Mouse (Mus musculus) layer of hippocampus, adult 11-12 months (tissue): ENCODE results near the gene Klhl3.
A peak's percentile ranks its signal among the peaks of the same experiment; 100 is the strongest.

ENCODE experiments used
- DNase-seq: peaks from one replicate; pipeline ENCODE4 v3.0.0; 2022; ENCODE audit warnings: low spot score

The Klhl3 gene

DNA sequence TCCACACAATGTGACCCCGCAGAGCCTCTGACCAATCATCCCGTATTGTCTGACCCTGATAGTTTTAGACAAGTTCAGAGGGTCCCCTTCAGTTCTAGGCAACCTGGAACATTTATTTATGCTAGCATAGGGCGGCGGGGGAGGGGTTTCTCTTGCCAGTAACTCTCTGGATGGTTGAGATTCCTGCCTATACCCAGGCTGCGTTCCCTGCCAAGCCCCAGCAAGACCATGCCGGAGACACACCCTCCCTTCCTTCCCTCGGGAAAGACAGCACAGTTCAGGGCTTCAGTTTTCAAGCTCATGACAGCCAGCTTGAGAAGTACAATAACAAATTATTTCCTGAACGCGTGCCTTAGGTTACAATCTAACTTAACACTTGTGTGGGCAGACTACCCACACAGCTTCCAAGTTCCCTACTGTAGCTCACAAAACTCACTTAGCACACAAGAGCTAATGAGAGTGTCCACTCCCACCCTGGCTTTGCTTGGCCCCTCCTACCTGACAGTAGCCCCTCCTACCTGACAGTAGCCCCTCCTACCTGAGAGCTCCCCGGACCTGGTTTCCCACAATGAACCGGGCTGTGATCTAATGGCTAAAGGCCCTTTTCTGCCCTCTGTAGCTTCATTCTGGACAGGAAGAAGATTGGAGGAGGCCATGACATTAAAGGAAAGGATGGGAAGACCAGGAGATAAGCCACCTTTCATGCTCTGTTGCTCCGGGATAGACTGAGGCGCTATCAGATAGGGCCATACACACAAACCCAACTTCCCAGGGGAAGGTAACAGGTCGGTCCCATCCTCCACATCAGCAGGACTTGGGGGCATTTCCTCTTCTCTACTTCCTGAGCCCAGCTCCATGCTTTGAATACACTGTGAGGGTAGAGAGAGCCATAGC lies 46.6 kb downstream of the Klhl3 start:
- DNase-seq = no peak

DNA sequence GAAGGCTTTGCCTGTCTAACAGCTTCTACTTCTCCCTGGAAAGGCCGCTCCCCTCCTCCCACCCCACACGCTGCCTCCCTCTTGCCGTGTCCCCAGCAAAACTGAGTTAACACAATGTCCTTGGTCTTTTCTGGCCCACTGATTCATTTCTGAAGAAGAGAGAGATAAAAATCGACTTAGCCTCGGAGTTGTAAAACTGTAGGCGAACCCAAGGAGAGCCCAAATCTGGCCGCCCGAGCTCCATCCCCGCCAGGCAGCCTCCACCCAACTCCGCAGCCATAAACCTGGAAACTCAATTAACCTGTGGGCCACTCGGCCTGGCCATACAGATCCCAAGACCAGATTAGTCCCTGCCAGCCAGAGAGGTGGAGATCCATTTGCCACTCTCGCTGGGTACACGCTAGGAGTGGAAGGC lies 47.3 kb downstream of the Klhl3 start:
- DNase-seq = no peak

DNA sequence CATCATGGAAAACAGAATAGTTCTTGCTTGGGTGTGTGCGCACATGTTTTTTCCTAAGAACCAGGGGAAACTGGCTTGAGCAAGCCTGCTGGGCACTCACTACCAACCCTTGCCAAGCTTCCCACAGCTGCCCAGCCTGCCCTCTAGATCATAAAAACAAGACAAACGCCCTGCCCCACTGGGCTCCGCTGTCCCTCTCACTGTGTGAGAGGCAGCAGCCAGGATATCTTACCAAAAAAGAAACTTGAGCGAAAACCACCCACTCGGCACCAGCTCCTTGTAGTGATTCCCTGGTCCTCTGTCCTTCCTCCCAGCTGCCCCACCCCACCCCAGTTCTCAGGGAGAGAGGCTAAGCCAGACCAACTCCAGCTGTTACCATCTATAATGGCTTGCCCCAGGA lies 48.1 kb downstream of the Klhl3 start:
- DNase-seq = no peak

DNA sequence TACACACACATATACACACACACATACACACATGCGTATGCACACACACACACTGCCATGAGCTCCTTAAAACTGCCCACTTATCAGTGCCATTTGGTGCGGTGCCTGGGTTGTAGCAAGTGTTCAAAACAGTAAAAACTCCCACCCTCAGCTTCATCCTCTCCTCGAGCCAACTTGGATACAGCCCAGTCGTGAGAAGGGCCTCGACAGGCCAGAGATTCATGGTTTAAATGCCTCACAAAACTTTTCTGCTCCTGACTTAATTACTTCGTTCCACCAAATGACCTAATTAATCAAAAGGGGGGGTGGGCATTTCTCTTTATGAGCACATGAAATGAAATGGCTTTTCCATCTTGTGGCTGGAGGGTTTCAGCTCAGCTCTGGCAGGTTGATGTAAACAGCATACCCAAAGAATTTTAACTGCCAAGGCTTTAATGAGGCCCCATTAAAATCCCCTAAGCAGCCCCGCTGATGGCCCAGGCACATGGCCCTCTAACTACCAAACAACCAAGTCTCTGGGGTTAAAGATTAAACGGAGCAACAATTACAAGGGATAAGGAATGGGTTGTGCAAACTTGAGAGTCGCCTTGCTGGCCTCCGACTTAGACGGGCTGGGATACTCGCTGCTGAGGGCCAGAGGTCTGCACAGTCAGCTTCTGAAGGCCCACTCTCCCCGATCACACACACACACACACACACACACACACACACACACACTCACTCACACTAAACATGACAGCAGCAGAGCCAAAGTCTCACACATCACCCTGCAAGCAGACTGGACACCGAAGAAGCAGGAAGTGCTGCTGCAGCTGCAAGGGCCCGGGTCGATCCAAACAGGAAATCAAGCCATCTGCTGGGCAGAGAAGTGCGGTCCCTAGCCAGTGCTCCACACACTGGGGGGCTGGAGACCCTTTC lies 55.2 kb downstream of the Klhl3 start:
- DNase-seq = no peak

DNA sequence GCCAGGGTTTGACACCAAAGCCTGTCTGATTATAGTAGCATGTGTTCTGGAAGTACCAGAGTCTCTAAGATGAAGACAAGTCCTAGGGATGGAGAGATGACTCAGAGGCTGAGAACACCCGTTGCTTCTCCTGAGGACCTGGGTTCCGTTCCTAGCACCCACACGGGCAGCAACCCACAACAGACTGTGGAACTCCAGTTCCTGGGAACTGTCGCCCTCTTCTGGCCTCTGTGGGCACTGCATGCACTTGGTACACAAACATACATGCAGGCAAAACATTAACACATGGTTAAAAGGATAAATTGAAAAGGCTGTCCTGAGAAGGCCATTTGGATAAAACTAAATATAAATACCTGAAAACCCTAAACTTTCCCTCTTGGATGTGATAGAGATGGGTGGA lies 56.8 kb downstream of the Klhl3 start:
- no peak for DNase-seq

DNA sequence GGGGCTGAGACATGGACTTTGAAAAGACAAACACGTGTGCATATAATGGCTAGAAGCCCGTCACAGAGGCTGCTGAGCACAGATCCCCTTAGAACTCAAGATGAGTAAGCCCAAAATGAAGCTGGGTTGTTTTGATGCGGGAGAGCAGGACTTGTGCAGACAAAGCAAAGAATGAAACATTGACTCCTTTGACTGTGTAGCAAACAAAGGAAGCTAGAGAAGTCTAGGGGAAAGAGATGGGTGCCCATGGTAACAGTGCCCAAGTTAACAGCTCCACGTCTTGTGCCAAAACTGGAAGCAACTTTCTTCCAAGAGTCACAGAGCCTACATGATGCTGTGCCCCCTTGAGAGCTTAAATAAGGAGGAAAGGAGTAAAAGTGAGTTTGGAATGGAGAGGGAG lies 59.8 kb downstream of the Klhl3 start:
- DNase-seq = no peak

DNA sequence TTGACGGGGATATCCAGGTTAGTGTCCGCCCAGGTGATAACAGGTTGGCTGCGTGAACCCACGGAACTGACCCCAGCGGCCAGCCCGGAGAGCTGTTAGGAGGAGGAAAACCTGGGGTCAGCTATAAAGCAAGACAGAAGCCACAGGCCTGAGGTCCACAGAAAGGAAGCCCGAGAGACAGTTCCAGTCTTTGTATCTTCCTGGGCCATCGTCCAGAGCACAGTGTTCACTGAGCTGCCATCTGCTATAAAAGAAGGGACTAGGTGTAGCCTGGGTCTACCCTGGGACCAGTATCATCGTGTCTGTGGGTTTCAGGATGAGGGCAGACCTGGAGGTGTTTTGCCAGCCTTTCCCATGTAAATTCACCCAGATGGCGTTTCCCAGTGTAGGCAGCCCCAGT lies 61.7 kb downstream of the Klhl3 start:
- no peak for DNase-seq

DNA sequence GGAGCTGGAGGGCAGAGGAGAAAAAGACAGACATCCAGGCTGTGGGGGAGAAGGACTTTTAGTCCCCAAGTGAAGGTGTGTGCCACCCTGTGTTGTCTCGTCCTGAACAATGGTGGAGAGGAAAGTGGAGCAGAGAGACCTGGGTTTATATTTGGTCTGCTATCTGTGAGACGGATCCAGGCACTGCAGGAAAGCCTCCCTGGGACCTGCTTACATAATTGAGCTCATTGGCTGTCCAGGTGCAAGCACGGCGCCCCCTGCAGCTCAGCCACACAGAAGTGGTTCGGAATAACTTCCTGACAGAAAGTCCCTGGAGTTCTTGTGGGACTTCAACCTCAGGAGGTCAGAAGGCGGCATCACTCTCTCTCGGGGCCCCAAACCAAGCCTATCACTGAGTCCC lies 62.1 kb downstream of the Klhl3 start:
- no peak for DNase-seq

DNA sequence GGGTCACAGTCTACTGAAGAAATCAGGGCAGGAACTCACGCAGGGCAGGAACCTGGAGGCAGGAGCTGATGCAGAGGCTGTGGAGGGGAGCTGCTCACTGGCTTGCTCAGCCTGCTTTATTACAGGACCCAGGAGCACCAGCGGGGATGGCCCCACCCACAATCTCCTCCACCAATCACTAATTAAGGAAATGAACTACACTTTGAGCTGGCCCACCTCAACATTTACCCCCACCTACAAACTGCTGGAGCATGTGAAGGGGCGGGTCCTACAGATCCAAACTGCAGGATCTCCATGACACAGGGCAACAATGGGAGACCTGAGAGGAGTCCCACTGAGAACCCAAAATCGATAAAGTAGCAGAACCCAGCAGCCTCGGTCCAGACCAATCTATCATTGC lies 64.3 kb downstream of the Klhl3 start:
- no peak for DNase-seq

DNA sequence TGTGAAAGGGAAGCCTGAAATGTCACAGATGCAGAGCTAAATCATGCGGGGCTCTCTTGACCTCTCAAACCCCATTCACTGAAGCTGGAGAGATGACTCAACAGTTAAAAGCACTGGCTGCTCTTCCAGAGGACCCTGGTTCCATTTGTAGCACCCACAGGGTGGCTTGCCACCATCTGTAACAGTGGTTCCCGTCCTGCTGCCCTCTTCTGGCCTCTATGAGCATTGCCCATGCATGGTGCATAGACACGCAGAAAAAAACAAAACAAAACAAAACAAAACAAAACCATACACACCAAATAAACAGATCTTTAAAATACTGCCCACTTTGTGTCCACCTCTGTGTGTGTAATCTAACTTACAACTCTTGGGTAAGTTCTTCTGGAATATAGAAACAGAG lies 65.3 kb downstream of the Klhl3 start:
- DNase-seq = no peak

DNA sequence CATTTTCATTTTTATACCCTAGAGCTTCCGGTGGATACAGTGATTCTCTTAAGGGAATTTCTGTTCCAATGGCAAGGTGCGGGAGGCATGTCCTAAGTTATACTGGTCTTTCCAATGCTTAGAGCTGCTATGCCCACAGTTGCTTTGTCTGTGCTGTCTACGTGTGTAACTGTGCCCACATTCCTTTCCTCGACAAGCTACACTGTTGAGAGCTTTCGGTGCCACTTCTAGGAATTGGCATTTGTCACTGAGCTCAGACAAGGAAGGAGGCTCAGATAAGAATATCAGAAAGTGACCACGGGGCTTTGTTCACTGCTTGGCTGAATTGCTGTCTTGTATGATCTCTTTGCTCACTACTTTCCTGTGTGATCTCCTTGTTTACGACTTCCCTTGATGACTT lies 67.2 kb downstream of the Klhl3 start:
- DNase-seq = no peak

DNA sequence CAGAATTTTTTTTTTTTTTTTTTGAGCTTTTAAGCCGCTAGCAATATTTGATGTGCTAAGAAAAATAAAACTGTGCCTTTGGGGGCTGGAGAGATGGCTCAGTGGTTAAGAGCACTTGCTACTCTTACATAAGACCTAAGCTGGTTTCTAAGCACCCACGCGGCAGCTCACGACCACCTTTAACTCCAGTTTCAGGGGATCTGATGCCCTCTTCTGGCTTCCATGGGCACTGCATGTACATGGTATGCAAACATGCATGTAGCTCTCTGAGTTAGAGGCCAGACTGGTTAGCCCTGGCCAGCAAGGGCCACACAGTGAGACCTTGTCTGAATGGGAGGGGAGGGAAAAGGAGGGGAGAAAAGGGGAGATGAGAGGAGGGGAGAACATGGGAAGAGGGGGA lies 68.1 kb downstream of the Klhl3 start:
- DNase-seq = peak; percentile 29

DNA sequence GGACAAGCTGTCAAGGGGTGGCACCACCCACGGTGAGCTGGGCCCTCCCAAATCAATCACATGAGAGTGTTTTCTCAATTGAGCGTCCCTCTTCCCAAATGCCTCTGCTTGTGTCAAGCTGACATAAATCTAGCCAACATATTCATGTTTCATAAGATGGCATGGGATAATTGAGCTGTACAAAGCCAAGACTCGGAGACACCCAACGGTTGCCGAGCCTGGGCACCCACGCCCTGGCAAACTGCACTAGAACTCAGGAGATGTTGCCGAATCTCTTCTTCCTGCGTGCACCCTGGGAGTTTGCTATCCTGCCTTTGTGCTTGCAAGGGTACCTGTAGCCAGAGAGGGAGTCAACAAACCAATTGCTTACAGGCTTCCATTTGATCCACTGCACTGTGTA lies 70.1 kb downstream of the Klhl3 start:
- peak; percentile 32 for DNase-seq

DNA sequence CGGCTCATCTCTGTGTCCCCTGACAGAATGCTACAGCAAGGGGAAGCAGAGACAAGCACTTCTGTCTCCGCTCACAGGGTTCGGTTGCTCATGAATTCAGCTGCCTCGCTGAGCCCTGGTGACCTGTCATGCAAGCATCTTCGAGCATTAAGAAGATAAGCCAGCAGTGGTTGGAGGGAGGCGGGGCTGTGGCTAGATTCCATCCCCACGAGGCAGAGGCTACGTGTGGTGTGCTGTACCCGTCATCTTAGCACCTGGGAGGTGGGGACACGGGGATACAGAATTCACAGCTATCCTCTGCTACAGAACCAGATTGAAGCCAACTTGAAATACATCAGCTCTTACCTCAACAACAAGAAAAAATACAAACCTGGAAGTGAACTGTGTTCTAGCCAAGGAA lies 73.3 kb downstream of the Klhl3 start:
- no peak for DNase-seq

DNA sequence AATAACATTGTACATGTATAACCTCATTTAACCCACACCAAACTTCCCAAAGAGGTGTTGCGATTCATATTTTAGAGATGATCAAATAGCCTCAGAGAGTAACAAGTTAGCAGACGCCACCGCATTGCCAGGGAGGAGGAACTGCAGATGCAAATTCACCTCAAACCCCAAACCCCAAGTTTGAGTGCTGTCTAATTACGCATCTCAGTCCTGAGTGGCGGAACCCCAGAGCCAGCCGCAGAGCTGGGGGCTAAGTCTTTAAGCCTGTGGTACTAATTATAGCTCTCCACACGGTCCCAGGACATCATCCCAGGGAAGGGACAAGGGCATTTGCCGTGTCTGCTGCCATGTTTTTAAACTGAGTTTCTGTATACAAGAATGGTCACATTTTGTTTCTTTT lies 75.9 kb downstream of the Klhl3 start:
- no peak for DNase-seq

DNA sequence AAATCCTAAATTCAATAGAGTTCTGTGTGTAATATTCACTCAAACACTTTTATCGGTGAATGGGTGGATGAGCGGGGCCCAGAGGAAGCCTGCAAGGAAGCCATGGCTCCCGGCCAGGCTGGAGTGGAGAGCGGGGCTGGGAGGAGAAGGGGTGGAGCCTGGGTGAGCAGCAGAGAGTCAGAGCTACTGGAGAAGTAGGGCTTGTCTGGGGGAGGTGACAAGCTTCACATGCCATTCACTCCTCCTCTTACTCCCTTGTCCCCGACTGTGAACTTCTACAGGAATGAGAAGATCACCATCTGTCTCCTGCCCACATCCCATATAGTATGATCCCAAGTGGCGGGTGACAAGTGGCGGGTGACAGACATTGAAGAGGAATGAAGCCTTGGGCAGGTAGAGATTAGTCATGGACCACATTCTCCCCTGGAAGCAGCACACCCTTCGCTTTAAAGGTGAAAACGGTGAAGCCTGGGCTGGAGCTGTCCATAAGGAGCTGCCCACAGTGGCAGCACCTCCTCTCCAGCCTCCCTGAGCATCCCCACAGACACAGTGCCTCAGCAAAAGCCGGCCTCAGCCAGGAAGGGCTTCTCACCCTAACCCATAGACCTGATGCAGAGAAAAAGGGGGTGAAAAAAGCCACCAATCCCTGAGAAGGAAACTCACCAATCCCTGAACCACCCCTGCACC lies 77.8 kb downstream of the Klhl3 start:
- peak; percentile 50 for DNase-seq

DNA sequence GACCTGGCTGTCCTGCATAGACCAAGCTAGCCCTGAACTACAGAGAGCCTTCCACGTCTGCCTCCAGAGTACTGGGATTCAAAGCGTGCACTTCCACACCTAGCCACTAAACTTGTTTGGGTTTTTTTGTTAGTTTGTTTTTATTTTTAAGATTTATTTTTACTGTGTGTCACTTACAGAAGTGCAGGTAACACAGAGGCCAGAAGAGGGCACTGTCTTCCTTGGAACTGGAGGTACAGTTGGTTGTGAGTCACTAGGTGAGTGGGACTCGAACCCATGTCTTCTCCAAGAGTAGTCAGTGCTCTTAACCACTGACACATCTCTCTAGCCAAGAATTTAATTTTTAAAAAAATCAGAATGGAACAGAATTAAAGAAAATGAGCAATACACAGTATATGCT lies 78.4 kb downstream of the Klhl3 start:
- DNase-seq = no peak

DNA sequence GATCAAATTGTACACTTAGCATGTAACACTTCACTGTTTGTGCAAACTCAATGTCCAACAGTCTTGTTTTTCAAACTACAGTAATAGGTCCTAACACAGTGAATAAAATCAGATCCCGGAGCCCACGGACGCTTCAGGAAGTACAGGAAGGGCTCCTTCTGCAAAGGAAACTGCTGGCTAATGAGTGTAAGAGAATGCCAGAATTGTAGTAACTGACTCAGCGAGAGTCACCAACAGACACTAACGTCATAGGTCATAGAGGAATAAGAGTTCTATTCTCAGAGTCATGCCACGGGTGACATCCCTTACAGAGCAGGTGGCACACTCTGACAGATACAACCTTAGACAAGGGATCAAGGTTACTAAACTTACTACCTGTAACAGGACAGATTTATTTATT lies 78.9 kb downstream of the Klhl3 start:
- DNase-seq = no peak

DNA sequence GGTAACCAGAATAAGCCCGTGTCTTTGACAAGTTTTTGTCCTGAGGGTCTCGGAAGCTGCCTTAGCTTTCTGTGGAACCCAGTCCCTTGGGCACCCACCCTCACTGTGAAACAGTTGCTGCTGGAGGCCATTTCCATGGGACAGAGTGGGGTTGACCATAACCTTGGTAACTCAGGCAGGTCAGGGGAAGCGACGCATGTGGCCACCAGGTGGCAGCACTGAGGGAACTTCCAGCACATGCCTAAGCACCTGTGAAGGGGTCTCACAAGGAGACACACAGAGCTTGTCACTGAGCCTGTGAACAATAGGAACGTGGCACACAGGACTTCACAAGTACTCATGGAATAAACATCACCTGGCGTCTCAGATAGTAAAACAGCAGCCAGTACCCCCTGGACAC lies 81.6 kb downstream of the Klhl3 start:
- peak; percentile 59 for DNase-seq

DNA sequence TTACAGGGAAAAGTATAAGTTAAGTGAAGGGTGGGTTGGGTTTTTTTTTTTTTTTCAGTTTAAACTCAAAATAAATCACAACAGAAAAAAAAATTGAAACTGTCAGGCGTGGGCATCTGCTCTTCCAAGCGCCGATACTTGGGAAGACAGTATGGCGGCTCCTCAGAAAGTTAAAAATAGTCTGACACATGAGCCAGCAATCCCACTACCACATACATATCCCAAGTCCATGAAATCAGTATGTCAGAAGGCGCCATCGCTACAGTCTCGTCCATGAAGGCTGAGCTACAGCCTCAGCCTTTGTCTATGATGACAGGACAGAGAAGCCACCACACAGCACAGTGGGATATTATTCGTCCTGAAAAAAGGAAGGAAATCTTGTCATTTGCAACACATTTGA lies 86.3 kb downstream of the Klhl3 start:
- no peak for DNase-seq

DNA sequence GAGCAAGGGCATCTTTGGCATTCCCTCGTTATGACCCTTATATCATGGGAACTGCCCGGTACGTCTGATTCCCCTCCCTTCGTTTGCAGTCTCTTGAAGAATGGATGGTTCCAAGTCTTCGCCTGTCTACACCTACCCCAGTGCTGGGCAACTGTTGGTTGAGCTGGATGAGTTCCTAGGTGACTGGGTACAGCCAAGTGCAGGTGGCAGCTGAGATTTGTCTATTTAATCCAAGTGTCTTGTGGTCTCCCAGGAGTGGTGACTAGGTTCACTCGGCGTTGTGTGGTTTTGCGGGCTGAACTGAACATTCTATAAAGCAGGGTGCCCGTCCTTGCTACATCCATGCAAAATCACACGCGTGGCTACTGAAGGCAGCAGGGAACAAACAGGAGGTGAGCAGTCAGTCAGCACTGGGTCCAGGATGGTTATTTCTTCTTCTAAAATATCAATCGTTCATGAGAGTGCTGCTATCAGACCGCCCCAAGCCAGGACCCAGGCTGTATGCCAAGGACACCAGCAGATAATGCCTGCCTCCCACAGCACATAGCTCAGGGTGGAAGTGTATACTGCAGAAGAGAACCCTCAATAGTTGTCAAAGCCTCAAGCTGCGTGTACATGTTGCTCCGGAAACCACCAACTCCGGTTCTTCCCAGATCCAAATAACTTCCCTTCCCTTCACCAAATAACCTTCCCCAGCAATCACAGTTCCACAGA lies 87.5 kb downstream of the Klhl3 start:
- no peak for DNase-seq
